Mouse (Mus musculus): ENCODE measurements around the gene Tmem143. TPM values are rescaled to one million over a fixed set of nuclear protein-coding genes. Genes with fewer than 3 reads are reported as not detected.
"Not testable (repeated sequence)": the region's sequence is repeated elsewhere in the genome, so short reads cannot be mapped to it uniquely, and the experiment has no call there.

Gene Tmem143
- polyA plus RNA-seq, 1 experiment, result 18.9 TPM

DNA sequence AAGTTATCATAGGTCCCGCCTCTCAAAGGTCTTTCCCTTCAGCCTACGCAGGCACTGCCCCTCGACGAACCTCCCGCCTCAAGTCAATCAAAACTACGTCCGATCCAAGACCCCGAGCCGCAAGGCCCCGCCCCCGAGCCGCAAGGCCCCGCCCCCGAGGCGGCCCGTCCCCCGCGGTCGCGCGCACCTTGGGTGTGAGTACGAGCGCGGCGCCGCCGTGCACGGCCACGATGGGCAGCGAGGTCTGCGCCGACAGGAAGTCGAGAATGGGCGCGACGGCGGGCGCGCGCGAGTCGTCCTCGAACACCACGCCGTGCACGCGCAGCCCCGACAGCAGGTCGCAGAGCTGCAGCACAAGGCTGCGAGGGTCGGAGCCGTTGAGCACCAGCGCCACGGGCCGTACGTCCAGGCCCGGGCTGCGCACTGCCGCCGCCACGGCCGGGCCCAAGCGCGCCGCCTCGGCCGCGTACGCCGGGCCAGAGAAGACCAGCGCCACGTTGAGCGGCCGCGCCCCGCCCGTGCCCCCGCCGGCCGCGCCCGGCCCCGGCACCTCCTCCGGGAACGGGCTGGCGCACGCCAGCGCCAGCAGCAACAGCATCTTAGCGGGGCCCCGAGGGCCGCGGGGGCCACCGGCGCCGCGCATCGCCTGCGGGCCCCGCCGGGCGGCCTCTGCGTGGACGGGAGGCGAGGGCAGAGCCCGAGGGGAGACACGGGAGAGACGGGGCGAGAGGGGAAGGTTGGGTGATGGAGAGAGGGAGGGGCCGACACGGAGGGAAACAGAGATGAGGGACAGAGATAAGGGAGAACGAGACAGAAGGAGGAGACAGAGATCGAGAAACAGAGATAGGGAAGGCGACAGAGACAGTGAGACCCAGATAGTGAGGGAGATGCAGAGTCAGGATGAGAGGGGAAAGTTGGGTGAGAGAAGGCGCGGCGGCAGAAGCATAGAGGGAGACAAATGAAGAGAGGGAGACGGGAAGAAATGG is 30.5 kb upstream of the Tmem143 start:
- no peaks in the 10 kb centered on the region for H3K4me1 ChIP-seq (ENCODE audit: control insufficient read depth, insufficient read depth, low read length)
- TF ChIP-seq CTCF (IDR thresholded peaks at IDR 0.05; ENCODE audit: low read depth, low read length) (no peak), POLR2A (IDR thresholded peaks at IDR 0.05; ENCODE audit: borderline replicate concordance, low read depth, low read length) (no peak)
- peak overlapping the region; percentile 78 for H3K4me3 ChIP-seq (ENCODE audit: insufficient read depth, low read length)
- H3K27ac ChIP-seq (ENCODE audit: insufficient read depth, low read depth, low read length), result no peak overlapping the region

DNA sequence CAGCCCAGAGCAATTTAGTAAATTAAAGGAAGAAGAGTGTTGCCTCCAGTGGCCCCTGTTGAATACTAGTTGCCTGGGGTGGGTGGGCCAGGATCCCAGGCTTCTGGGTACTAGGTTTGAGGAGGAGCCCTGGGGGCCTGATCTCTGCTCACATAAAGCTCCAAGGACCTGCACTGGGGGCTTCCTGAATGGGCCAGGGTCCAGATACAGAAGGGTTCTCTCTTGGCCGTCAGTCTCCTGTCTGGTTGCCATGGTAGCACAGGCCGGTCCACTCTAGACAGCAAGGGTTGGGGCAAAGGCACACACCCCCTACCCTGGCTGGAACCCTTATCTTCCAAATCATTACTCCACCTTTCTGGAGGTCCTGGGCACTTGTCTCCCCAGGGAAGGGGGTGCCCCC is 28.9 kb upstream of the Tmem143 start:
- Histone ChIP-seq H3K4me1 (ENCODE audit: control insufficient read depth, insufficient read depth, low read length) (no peaks in the 10 kb centered on the region), H3K4me3 (ENCODE audit: insufficient read depth, low read length) (no peak overlapping the region), H3K27ac (ENCODE audit: insufficient read depth, low read depth, low read length) (no peak overlapping the region)
- TF ChIP-seq CTCF (IDR thresholded peaks at IDR 0.05; ENCODE audit: low read depth, low read length) (no peak), POLR2A (IDR thresholded peaks at IDR 0.05; ENCODE audit: borderline replicate concordance, low read depth, low read length) (no peak)

DNA sequence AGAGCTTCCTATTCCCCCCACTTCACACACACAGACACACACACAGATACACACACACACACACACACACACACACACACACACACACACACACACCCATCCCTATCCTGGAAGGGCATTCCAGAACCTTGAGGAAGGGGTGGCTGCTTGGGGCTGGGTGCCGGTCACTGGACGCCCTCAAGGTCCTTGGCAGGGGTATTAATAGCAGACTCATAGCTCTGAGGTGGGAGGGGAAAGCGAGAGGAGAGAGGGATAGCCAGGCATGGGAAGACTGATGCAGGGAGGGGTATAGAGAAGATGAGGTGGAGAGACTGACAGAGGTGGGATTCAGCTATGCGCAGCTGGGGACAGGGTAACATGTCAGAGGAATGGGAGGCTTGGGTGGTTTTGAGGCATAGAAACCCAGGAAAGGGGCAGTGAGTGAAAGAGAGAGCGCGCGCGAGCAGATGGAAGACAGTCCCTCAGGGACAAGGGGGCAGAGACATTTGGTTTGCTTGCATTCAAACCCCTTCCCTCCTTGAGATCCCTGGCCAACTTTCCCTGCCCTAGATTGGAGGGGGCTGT is 27.6 kb upstream of the Tmem143 start:
- Histone ChIP-seq H3K4me3 (ENCODE audit: insufficient read depth, low read length) (no peak overlapping the region), H3K4me1 (ENCODE audit: control insufficient read depth, insufficient read depth, low read length) (peaks cover 5% of the 10 kb centered on the region), H3K27ac (ENCODE audit: insufficient read depth, low read depth, low read length) (no peak overlapping the region)
- TF ChIP-seq POLR2A (IDR thresholded peaks at IDR 0.05; ENCODE audit: borderline replicate concordance, low read depth, low read length), result no peak
- TF ChIP-seq CTCF (IDR thresholded peaks at IDR 0.05; ENCODE audit: low read depth, low read length), result no peak

DNA sequence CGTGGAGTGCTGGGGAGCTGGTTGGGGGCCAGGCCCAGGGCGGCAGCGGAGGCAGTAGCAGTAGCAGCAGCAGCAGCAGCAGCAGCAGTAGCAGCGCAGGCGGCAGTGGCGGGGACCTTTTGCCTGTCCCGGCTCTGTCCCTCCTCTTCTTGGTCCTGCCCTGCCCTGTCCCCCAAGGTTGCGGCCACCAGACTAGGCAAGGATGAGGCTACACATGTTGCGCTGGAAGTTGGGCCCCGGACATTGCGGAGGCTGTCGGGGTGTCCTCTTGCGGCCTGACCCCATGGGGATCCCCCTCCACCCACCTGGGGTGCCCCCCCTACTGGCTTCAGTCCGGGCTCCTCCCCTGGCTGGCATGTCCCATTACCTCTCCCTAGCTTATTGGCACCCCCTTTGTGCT is 27.0 kb upstream of the Tmem143 start:
- Histone ChIP-seq H3K27ac (ENCODE audit: insufficient read depth, low read depth, low read length) (no peak overlapping the region), H3K4me3 (ENCODE audit: insufficient read depth, low read length) (no peak overlapping the region), H3K4me1 (ENCODE audit: control insufficient read depth, insufficient read depth, low read length) (peaks cover 6% of the 10 kb centered on the region)
- TF ChIP-seq POLR2A (IDR thresholded peaks at IDR 0.05; ENCODE audit: borderline replicate concordance, low read depth, low read length), result no peak
- no peak for TF ChIP-seq CTCF (IDR thresholded peaks at IDR 0.05; ENCODE audit: low read depth, low read length)

DNA sequence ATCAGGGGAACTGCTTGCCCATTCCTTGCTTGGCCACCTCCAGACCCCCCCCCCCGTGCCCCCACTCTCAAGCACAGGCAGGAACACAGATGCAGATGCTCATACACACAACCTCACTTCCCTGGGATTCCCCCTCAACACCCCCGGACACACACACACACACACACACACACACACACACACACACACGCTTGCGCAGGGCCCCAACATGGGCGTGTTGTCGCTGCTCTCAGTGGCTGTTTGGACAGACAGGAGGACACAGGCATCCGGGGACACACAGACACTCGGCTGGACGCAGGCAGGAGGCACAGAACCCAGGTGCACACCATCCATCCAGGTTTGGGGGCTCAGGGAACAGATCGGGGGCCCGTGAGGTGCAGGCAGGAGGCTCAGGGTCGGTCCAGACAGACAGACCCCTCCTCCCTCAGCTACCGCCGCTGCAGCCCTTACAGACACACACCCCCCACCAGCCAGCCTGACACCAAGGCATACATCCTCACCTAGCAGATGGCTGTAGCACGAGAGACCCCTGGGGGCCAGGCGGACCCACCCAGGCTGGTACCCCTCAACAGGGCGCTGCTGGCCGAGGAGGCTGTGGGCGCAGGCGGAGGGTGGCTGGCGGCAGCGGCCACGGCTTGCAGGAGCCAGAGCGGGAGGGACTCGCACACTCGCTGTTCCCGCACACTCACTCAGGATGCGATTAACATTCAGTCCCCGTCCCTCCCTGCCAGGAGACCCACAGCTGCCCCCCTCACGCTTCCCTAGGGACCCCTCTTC is 26.3 kb upstream of the Tmem143 start:
- H3K4me3 ChIP-seq (ENCODE audit: insufficient read depth, low read length), result no peak overlapping the region

DNA sequence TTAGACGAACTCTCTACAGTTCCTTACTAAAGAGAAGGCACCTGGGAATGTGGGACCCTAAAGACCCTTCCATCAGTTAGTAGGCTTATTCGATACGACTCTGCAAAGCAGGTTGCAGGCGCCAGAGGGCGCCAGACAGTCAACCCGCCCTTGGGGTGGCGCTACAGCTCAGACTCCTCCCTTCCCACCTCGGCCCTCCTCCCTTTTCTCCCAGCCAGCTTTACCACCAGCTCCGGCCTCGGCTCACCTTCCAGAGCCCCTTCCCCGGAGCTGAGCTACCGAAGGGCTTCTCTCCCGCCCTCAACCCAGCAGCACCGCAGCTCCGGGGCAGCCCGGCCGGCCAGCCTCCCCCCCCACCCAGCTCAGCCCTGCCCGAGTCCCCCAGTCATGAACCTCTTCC is 24.1 kb upstream of the Tmem143 start, which contains the start of gene Kdelr1:
Kdelr1 (plus strand) TSS at position 149 of the 400 bp plus-strand sequence.
- Histone ChIP-seq H3K4me3 (ENCODE audit: insufficient read depth, low read length) (peak within 1 kb of the TSS; percentile 86), H3K4me1 (ENCODE audit: control insufficient read depth, insufficient read depth, low read length) (peaks cover 6% of the 10 kb centered on the region)

More for the DNA sequence above, 26.3 kb upstream of the Tmem143 start:
- no peak overlapping the region for H3K27ac ChIP-seq (ENCODE audit: insufficient read depth, low read depth, low read length)
- TF ChIP-seq POLR2A (IDR thresholded peaks at IDR 0.05; ENCODE audit: borderline replicate concordance, low read depth, low read length) (no peak), CTCF (IDR thresholded peaks at IDR 0.05; ENCODE audit: low read depth, low read length) (no peak)
- peaks cover 6% of the 10 kb centered on the region for H3K4me1 ChIP-seq (ENCODE audit: control insufficient read depth, insufficient read depth, low read length)

DNA sequence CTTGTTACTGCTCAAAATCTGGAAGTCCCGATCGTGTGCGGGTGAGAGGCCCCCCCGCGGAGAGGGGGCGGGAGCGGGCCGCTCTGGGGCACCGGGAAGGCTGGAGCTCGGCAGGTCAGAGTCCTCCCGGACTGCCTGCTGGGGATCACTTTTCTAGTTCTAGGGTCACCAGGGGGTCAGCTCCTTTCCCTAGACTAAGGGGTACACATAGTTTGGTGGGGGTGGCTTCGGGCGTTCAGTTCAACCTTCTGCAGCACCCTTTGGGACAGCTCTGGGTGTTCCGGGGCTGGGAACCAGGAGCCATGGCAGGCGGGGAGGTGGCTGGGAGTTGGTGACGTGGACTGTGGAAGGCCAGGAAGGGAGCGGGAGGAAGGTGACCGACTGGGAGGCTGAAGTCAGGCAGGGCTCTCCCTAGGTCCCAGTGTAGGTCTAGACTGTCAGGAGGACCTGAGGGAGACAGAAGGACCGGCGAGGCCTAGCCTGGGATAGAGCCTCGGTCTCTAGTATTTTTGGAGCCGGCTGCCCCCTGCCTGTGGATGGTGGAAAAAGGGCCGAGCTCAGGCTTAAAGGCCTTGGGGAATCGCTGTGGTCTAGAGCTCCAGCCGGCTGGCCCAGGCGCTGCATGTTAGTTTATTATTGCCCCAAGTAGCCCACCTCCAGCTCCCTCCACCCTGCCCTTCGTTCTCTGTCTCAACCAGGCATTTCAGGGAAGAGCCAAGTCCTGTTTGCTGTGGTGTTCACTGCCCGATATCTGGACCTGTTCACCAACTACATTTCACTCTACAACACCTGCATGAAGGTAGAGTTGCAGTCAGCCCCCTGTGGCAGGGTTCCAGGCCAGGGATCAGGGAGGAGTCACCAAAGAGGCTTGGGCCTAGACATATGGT is 23.4 kb upstream of the Tmem143 start:
- Histone ChIP-seq H3K4me3 (ENCODE audit: insufficient read depth, low read length) (peak overlapping the region; percentile 86), H3K4me1 (ENCODE audit: control insufficient read depth, insufficient read depth, low read length) (peaks cover 6% of the 10 kb centered on the region)
- TF ChIP-seq CTCF (IDR thresholded peaks at IDR 0.05; ENCODE audit: low read depth, low read length) (no peak), POLR2A (IDR thresholded peaks at IDR 0.05; ENCODE audit: borderline replicate concordance, low read depth, low read length) (no peak)

More for the DNA sequence above, 24.1 kb upstream of the Tmem143 start, which contains the start of gene Kdelr1:
- H3K27ac ChIP-seq (ENCODE audit: insufficient read depth, low read depth, low read length), result peak within 1 kb of the TSS; percentile 42
- peak; percentile 72 for TF ChIP-seq CTCF (IDR thresholded peaks at IDR 0.05; ENCODE audit: low read depth, low read length)
- TF ChIP-seq POLR2A (IDR thresholded peaks at IDR 0.05; ENCODE audit: borderline replicate concordance, low read depth, low read length), result no peak

DNA sequence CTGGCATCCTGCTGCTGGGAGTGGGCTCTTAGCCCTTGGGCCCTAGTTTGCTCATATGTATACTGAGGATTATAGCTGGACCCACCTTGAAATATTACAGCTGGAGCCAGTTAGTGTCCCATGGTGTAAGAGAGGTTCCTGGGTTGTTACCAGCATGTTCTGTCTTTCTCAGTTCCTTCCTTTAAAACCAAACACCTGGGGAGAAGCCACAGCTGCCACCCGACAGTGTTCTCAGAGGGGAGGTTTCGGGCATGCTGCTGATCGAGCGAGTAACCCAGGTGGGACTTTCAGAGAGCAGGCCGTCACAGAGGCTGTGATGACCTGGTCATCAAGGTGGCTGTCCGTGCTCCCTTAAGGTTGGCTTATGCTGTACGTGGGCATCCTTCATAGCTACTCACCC is 19.8 kb upstream of the Tmem143 start:
- H3K4me1 ChIP-seq (ENCODE audit: control insufficient read depth, insufficient read depth, low read length), result peaks cover 6% of the 10 kb centered on the region
- H3K27ac ChIP-seq (ENCODE audit: insufficient read depth, low read depth, low read length), result no peak overlapping the region
- H3K4me3 ChIP-seq (ENCODE audit: insufficient read depth, low read length), result no peak overlapping the region
- no peak for TF ChIP-seq CTCF (IDR thresholded peaks at IDR 0.05; ENCODE audit: low read depth, low read length)
- no peak for TF ChIP-seq POLR2A (IDR thresholded peaks at IDR 0.05; ENCODE audit: borderline replicate concordance, low read depth, low read length)

More for the DNA sequence above, 23.4 kb upstream of the Tmem143 start:
- H3K27ac ChIP-seq (ENCODE audit: insufficient read depth, low read depth, low read length), result peak overlapping the region; percentile 42

DNA sequence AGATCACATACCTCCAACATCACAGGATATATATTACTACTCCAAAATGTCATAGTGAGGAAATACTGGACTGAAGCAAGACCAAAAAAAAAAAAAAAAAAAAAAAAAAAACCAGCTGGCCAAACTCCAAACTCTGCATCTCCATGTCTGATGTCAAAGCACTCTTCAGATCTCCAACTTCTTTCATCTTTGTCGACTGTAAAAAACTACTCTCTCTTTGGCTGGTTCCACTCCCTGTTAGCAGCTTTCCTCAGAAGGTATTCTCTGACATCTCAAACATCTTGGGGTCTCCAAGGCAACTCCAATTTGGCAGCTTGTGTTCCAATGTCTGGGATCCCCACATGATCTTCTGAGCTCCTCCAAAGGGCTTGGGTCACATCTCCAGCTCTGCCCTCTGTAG is 18.5 kb upstream of the Tmem143 start, which contains the start of gene Grin2d:
Grin2d (minus strand) TSS at position 101 of the 400 bp plus-strand sequence.
- H3K4me3 ChIP-seq (ENCODE audit: insufficient read depth, low read length); H3K4me1 ChIP-seq (ENCODE audit: control insufficient read depth, insufficient read depth, low read length); H3K27ac ChIP-seq (ENCODE audit: insufficient read depth, low read depth, low read length): not testable (repeated sequence)

All from bone marrow macrophage, adult 2 months (primary cell).